Mouse (Mus musculus): ENCODE measurements around the gene Xxylt1.

DNA sequence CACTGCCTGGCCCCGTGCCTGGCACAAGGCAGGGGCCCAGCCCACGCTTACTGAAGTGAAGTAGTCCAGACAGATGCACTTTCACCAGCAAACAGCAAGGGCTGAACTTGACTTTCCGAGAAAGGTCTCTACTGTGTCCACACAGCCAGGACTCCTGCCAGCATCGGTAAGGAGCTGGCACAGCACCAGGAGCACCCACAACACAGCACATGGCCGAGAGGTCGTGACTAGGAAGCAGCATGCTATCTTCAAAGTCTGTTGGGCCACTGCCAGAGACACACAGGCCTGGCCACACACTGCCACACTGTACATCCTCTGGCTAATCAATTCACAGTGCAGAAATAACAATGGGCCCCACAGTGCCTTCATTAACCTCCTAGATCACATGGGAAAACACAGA, 107.8 kb downstream of the Xxylt1 start:
- TF ChIP-seq CTCF (IDR thresholded peaks at IDR 0.05; ENCODE audit: control insufficient read depth, insufficient read depth, low read length) = no peak
- no peak for TF ChIP-seq POLR2A (IDR thresholded peaks at IDR 0.05; ENCODE audit: borderline replicate concordance, control insufficient read depth, low read depth, low read length)
